In genomic region chr5:124852294-124852693, GRCm38 (mm10) we compare ENCODE assay signal across 25 mouse cellular contexts. TPM values are rescaled to one million over a fixed set of nuclear protein-coding genes. Genes with fewer than 3 reads are reported as not detected.
DNase-seq lines count a peak whose midpoint lies in the region; ATAC-seq and TF ChIP-seq lines count a peak whose summit lies in the region.
"Had no signal": no experiment of that assay in that cellular context is flagged by ENCODE, and none has a peak within 500 bp of the region (broad histone marks: within the 10 kb centered on the region; RNA-seq: fewer than 3 reads in every experiment).

No protein-coding gene starts in this region.

- no peak for ATAC-seq in intestine, embryonic 16.5 days
- ATAC-seq in intestine, postnatal 0 days, result no peak
- ATAC-seq in lung, embryonic 15.5 days (ENCODE audit: borderline replicate concordance, extremely low read depth, low FRiP score, low TSS enrichment), result no peak
- ATAC-seq: forebrain, postnatal 0 days; hindbrain, postnatal 0 days; midbrain, embryonic 13.5 days had no signal

- H3K27ac ChIP-seq in intestine, embryonic 16.5 days (ENCODE audit: low read length), result peak overlapping the region; percentile 37; the same call in 1 of the 2 replicates
- no peak overlapping the region for H3K27ac ChIP-seq in intestine, postnatal 0 days (ENCODE audit: low read depth, low read length)
- H3K27ac ChIP-seq in lung, embryonic 15.5 days, result peak overlapping the region; percentile 52
- H3K27ac ChIP-seq: embryonic facial prominence, embryonic 10.5 days; embryonic facial prominence, embryonic 15.5 days; forebrain, embryonic 12.5 days; heart, embryonic 15.5 days; hindbrain, embryonic 12.5 days; hindbrain, postnatal 0 days; limb, embryonic 10.5 days; limb, embryonic 15.5 days; liver, embryonic 13.5 days; midbrain, embryonic 13.5 days had no signal

- no peak overlapping the region for H3K4me3 ChIP-seq in intestine, embryonic 16.5 days (ENCODE audit: low read length)
- H3K4me3 ChIP-seq in intestine, postnatal 0 days (ENCODE audit: low read depth, low read length), result no peak overlapping the region
- H3K4me3 ChIP-seq in lung, embryonic 15.5 days, result no peak overlapping the region
- H3K4me3 ChIP-seq: embryonic facial prominence, embryonic 10.5 days; embryonic facial prominence, embryonic 15.5 days; forebrain, embryonic 12.5 days; heart, embryonic 15.5 days; hindbrain, embryonic 12.5 days; limb, embryonic 10.5 days; limb, embryonic 15.5 days; liver, embryonic 13.5 days; midbrain, embryonic 13.5 days had no signal

- TF ChIP-seq CTCF in intestine, postnatal 0 days (IDR thresholded peaks at IDR 0.05; ENCODE audit: low read depth), result no peak

- no peaks in the 10 kb centered on the region for H3K9me3 ChIP-seq in intestine, embryonic 16.5 days (ENCODE audit: control insufficient read depth, low read length)
- no peaks in the 10 kb centered on the region for H3K9me3 ChIP-seq in intestine, postnatal 0 days (ENCODE audit: control insufficient read depth)
- no peaks in the 10 kb centered on the region for H3K9me3 ChIP-seq in lung, embryonic 15.5 days
- H3K9me3 ChIP-seq: embryonic facial prominence, embryonic 10.5 days; embryonic facial prominence, embryonic 15.5 days; forebrain, embryonic 12.5 days; heart, embryonic 15.5 days; hindbrain, embryonic 12.5 days; limb, embryonic 10.5 days; limb, embryonic 15.5 days; liver, embryonic 13.5 days; megakaryocyte, embryonic 14.5 days; midbrain, embryonic 13.5 days had no signal

- 25% methylated on average over 2 of the region's 2 CpGs for WGBS in intestine, embryonic 16.5 days
- 28% methylated on average over 2 of the region's 2 CpGs for WGBS in intestine, postnatal 0 days
- whole genome bisulfite sequencing in lung, embryonic 15.5 days, result 10% methylated on average over 2 of the region's 2 CpGs

- H3K4me2 ChIP-seq in intestine, embryonic 16.5 days (ENCODE audit: low read depth, low read length), result no peak overlapping the region
- H3K4me2 ChIP-seq in intestine, postnatal 0 days (replicated peaks; ENCODE audit: low read depth), result no peak overlapping the region
- H3K4me2 ChIP-seq in lung, embryonic 15.5 days, result no peak overlapping the region
- H3K4me2 ChIP-seq: embryonic facial prominence, embryonic 15.5 days; forebrain, embryonic 12.5 days; heart, embryonic 15.5 days; hindbrain, embryonic 12.5 days; limb, embryonic 15.5 days; liver, embryonic 13.5 days; midbrain, embryonic 13.5 days had no signal

- no peak for DNase-seq in lung, postnatal 14 days
- peak; percentile 16 for DNase-seq in R1 (ENCODE audit: low read depth, low spot score)
- peak; percentile 13 for DNase-seq in lung, postnatal 10 days
- DNase-seq in adrenal gland, postnatal 10 days, result no peak
- no peak for DNase-seq in adrenal gland, postnatal 4 days (ENCODE audit: low spot score in 2 of 2)
- DNase-seq: adrenal gland, postnatal 14 days; B cell, adult 2 months; forebrain, postnatal 0 days; kidney, adult 8-10 months; layer of hippocampus, postnatal 36 days; liver, embryonic 13.5 days; thymus, postnatal 14 days had no signal

- H3K9ac ChIP-seq in intestine, embryonic 16.5 days (ENCODE audit: low read depth, low read length), result no peak overlapping the region
- H3K9ac ChIP-seq in intestine, postnatal 0 days (ENCODE audit: low read depth, low read length), result no peak overlapping the region
- H3K9ac ChIP-seq in lung, embryonic 15.5 days, result no peak overlapping the region
- H3K9ac ChIP-seq: embryonic facial prominence, embryonic 15.5 days; forebrain, embryonic 12.5 days; forebrain, postnatal 0 days; heart, embryonic 15.5 days; hindbrain, embryonic 12.5 days; limb, embryonic 15.5 days; liver, embryonic 13.5 days; midbrain, embryonic 13.5 days had no signal

- H3K27me3 ChIP-seq in intestine, embryonic 16.5 days (replicated peaks; ENCODE audit: control insufficient read depth, insufficient read depth, low read length), result no peaks in the 10 kb centered on the region
- no peaks in the 10 kb centered on the region for H3K27me3 ChIP-seq in intestine, postnatal 0 days (replicated peaks; ENCODE audit: control insufficient read depth, insufficient read depth, low read length)
- no peaks in the 10 kb centered on the region for H3K27me3 ChIP-seq in lung, embryonic 15.5 days
- H3K27me3 ChIP-seq: embryonic facial prominence, embryonic 15.5 days; forebrain, embryonic 12.5 days; hindbrain, embryonic 12.5 days; limb, embryonic 15.5 days; midbrain, embryonic 13.5 days had no signal

- H3K36me3 ChIP-seq in intestine, embryonic 16.5 days (ENCODE audit: control insufficient read depth, insufficient read depth, low read length), result no peaks in the 10 kb centered on the region
- H3K36me3 ChIP-seq in intestine, postnatal 0 days (ENCODE audit: control insufficient read depth, insufficient read depth), result no peaks in the 10 kb centered on the region
- no peaks in the 10 kb centered on the region for H3K36me3 ChIP-seq in lung, embryonic 15.5 days
- H3K36me3 ChIP-seq: embryonic facial prominence, embryonic 10.5 days; embryonic facial prominence, embryonic 15.5 days; forebrain, embryonic 12.5 days; heart, embryonic 15.5 days; hindbrain, embryonic 12.5 days; limb, embryonic 10.5 days; limb, embryonic 15.5 days; liver, embryonic 13.5 days; midbrain, embryonic 13.5 days had no signal

- peaks cover 3% of the 10 kb centered on the region; the same call in 1 of the 2 replicates for H3K4me1 ChIP-seq in intestine, embryonic 16.5 days (ENCODE audit: control insufficient read depth, insufficient read depth, low read length)
- H3K4me1 ChIP-seq in intestine, postnatal 0 days (replicated peaks; ENCODE audit: control insufficient read depth, insufficient read depth, low read length), result no peaks in the 10 kb centered on the region
- peaks cover 14% of the 10 kb centered on the region for H3K4me1 ChIP-seq in lung, embryonic 15.5 days
- H3K4me1 ChIP-seq: heart, embryonic 15.5 days; liver, embryonic 13.5 days had no signal

RNA-seq across cellular contexts. Expression of gene Ccdc92, which starts 9.9 kb away (rescaled TPM):
- 4.1 and 4.3 TPM in 2 replicates for polyA plus RNA-seq in intestine, embryonic 16.5 days (2015; fragmentation: Nextera tagmentation; extraction: Ambion mirVana)
- 3.3 TPM in 2 replicates for polyA plus RNA-seq in intestine, postnatal 0 days (2015; fragmentation: Nextera tagmentation; extraction: Ambion mirVana)
- 9.5 and 10.4 TPM in 2 replicates for polyA plus RNA-seq in lung, embryonic 15.5 days (2015; fragmentation: Nextera tagmentation; extraction: Ambion mirVana)
- 1 to 10 TPM; 4.3 to 6.1 TPM for total RNA-seq in adrenal gland, postnatal 10 days (2021)
- total RNA-seq in adrenal gland, postnatal 4 days (2021), result 1 to 10 TPM; 5.6 to 7.6 TPM

RNA-seq across cellular contexts. Expression of gene Zfp664, which starts 10.2 kb away (rescaled TPM):
- 48.1 and 54.0 TPM in 2 replicates for polyA plus RNA-seq in intestine, embryonic 16.5 days (2015; fragmentation: Nextera tagmentation; extraction: Ambion mirVana)
- 34.7 and 36.7 TPM in 2 replicates for polyA plus RNA-seq in intestine, postnatal 0 days (2015; fragmentation: Nextera tagmentation; extraction: Ambion mirVana)
- polyA plus RNA-seq in lung, embryonic 15.5 days (2015; fragmentation: Nextera tagmentation; extraction: Ambion mirVana), result 94.7 and 106 TPM in 2 replicates
- 10 to 100 TPM; 48.5 to 58.8 TPM for total RNA-seq in adrenal gland, postnatal 10 days (2021)
- 10 to 100 TPM; 52.5 to 64.6 TPM for total RNA-seq in adrenal gland, postnatal 4 days (2021)

Comparison
In these comparisons a context has a peak if more than half of its experiments do, and no peak if none do; other contexts are left out.
1. DNase-seq: peak in R1 (single experiment) and lung, postnatal 10 days (single experiment); none in lung, postnatal 14 days (single experiment), adrenal gland, postnatal 10 days (single experiment) and adrenal gland, postnatal 4 days (0 of 2).